21 mouse cellular contexts compared by ENCODE assay signal in the genomic region with DNA sequence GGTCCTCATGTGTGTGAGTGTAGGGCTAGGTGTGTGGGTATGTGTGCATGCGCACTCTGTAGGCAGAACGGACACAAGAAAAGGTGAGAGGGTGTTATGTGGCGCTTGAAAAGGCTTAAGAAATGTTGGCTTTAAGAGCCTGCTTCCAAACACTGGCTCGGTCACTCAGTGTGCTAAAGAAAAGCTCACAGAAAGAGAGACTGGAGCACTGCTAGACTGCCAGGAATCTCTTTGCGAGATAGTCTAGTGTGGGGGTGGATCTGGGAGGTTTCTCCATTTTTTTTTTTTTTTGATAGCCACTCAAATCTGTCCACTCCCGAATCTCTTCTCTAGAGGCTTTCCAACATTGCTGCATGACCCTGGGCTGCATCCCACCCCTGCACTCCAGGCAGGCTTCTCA.
DNase-seq lines count a peak whose midpoint lies in the region; ATAC-seq lines count a peak whose summit lies in the region.
"Had no signal": no experiment of that assay in that cellular context is flagged by ENCODE, and none has a peak within 500 bp of the region (broad histone marks: within the 10 kb centered on the region; RNA-seq: fewer than 3 reads in every experiment).

No protein-coding gene starts in this region.

- H3K27me3 ChIP-seq in hindbrain, embryonic 16.5 days (replicated peaks; ENCODE audit: control insufficient read depth, insufficient read depth, low read length) = no peaks in the 10 kb centered on the region
- H3K27me3 ChIP-seq in hindbrain, embryonic 11.5 days (ENCODE audit: control insufficient read depth, insufficient read depth, low read length) = no peaks in the 10 kb centered on the region
- H3K27me3 ChIP-seq in neural tube, embryonic 14.5 days (ENCODE audit: control insufficient read depth, insufficient read depth, low read length) = no peaks in the 10 kb centered on the region
- H3K27me3 ChIP-seq: embryonic facial prominence, embryonic 13.5 days; forebrain, embryonic 12.5 days; forebrain, embryonic 15.5 days had no signal

- H3K36me3 ChIP-seq in hindbrain, embryonic 16.5 days (ENCODE audit: control insufficient read depth, insufficient read depth, low read length) = no peaks in the 10 kb centered on the region
- H3K36me3 ChIP-seq in hindbrain, embryonic 11.5 days (ENCODE audit: control insufficient read depth, insufficient read depth, low read length) = no peaks in the 10 kb centered on the region
- H3K36me3 ChIP-seq in neural tube, embryonic 14.5 days (ENCODE audit: control insufficient read depth, insufficient read depth, low read length) = no peaks in the 10 kb centered on the region
- H3K36me3 ChIP-seq: embryonic facial prominence, embryonic 10.5 days; embryonic facial prominence, embryonic 13.5 days; forebrain, embryonic 12.5 days; forebrain, embryonic 15.5 days had no signal

- H3K27ac ChIP-seq in hindbrain, embryonic 16.5 days (ENCODE audit: low read depth, low read length) = no peak overlapping the region
- H3K27ac ChIP-seq in hindbrain, embryonic 11.5 days (ENCODE audit: low read depth, low read length) = no peak overlapping the region
- 0 out of 2 replicates have a peak overlapping the region, but pooled peaks have one; percentile 7 for H3K27ac ChIP-seq in neural tube, embryonic 14.5 days (ENCODE audit: low read depth, low read length)
- H3K27ac ChIP-seq: embryonic facial prominence, embryonic 10.5 days; embryonic facial prominence, embryonic 13.5 days; forebrain, embryonic 12.5 days; forebrain, embryonic 15.5 days; gastrocnemius, adult 2 months had no signal

- 67% methylated on average over 6 of the region's 6 CpGs for WGBS in hindbrain, embryonic 16.5 days
- 75% methylated on average over 6 of the region's 6 CpGs for WGBS in hindbrain, embryonic 11.5 days
- WGBS in neural tube, embryonic 14.5 days = 69% methylated on average over 6 of the region's 6 CpGs

- H3K4me2 ChIP-seq in hindbrain, embryonic 16.5 days (ENCODE audit: low read length) = no peak overlapping the region
- no peak overlapping the region for H3K4me2 ChIP-seq in hindbrain, embryonic 11.5 days (replicated peaks; ENCODE audit: low read depth, low read length)
- H3K4me2 ChIP-seq in neural tube, embryonic 14.5 days (ENCODE audit: low read depth, low read length) = no peak overlapping the region
- H3K4me2 ChIP-seq: embryonic facial prominence, embryonic 13.5 days; forebrain, embryonic 12.5 days; forebrain, embryonic 15.5 days; heart, embryonic 11.5 days had no signal

- H3K9me3 ChIP-seq in hindbrain, embryonic 16.5 days (ENCODE audit: control insufficient read depth, low read length) = no peaks in the 10 kb centered on the region
- H3K9me3 ChIP-seq in hindbrain, embryonic 11.5 days (ENCODE audit: control insufficient read depth, low read length) = no peaks in the 10 kb centered on the region
- no peaks in the 10 kb centered on the region for H3K9me3 ChIP-seq in neural tube, embryonic 14.5 days (ENCODE audit: control insufficient read depth, low read length)
- H3K9me3 ChIP-seq: embryonic facial prominence, embryonic 10.5 days; embryonic facial prominence, embryonic 13.5 days; forebrain, embryonic 12.5 days; forebrain, embryonic 15.5 days had no signal

- no peak for DNase-seq in hindbrain, embryonic 11.5 days (ENCODE audit: low spot score)
- no peak for DNase-seq in neural tube, embryonic 10.5 days (ENCODE audit: extremely low spot score, low spot score)
- DNase-seq in testis, postnatal 14 days (ENCODE audit: low spot score) = peak; percentile 31
- no peak for DNase-seq in right cerebral cortex, postnatal 25 days
- DNase-seq: adrenal gland, adult 8-10 months; adrenal gland, postnatal 25 days; embryo, embryonic 11 days; gastrocnemius, adult 2 months; gastrocnemius, postnatal 14 days; heart, adult 11 months had no signal

- 0 out of 2 replicates have a peak overlapping the region, but pooled peaks have one; percentile 17 for H3K9ac ChIP-seq in hindbrain, embryonic 16.5 days (ENCODE audit: low read depth, low read length)
- H3K9ac ChIP-seq in hindbrain, embryonic 11.5 days (ENCODE audit: low read depth, low read length) = no peak overlapping the region
- no peak overlapping the region for H3K9ac ChIP-seq in neural tube, embryonic 14.5 days (replicated peaks; ENCODE audit: low read depth, low read length)
- H3K9ac ChIP-seq: embryonic facial prominence, embryonic 13.5 days; forebrain, embryonic 12.5 days; forebrain, embryonic 15.5 days had no signal

- H3K4me1 ChIP-seq in hindbrain, embryonic 16.5 days (ENCODE audit: control insufficient read depth, insufficient read depth, low read depth, low read length) = peaks cover 24% of the 10 kb centered on the region
- H3K4me1 ChIP-seq in hindbrain, embryonic 11.5 days (replicated peaks; ENCODE audit: control insufficient read depth, insufficient read depth, low read length) = no peaks in the 10 kb centered on the region
- H3K4me1 ChIP-seq in neural tube, embryonic 14.5 days (ENCODE audit: control insufficient read depth, insufficient read depth, low read length) = peaks cover 27% of the 10 kb centered on the region
- H3K4me1 ChIP-seq: embryonic facial prominence, embryonic 13.5 days had no signal

- H3K4me3 ChIP-seq in hindbrain, embryonic 16.5 days (ENCODE audit: low read length) = no peak overlapping the region
- no peak overlapping the region for H3K4me3 ChIP-seq in hindbrain, embryonic 11.5 days (ENCODE audit: low read depth, low read length)
- no peak overlapping the region for H3K4me3 ChIP-seq in neural tube, embryonic 14.5 days (ENCODE audit: low read depth, low read length)
- H3K4me3 ChIP-seq: embryonic facial prominence, embryonic 10.5 days; embryonic facial prominence, embryonic 13.5 days; erythroblast, embryonic 14.5 days; forebrain, embryonic 12.5 days; forebrain, embryonic 15.5 days; gastrocnemius, adult 2 months had no signal

- no peak for ATAC-seq in hindbrain, embryonic 16.5 days
- ATAC-seq in hindbrain, embryonic 11.5 days (ENCODE audit: low FRiP score) = no peak
- no peak for ATAC-seq in neural tube, embryonic 14.5 days (ENCODE audit: low read depth)
- 0 out of 2 replicates have a peak, but pooled peaks have one; percentile 12 for ATAC-seq in common myeloid progenitor, adult 5-6 weeks (replicated peaks; ENCODE audit: low read depth, poor library complexity, severe bottlenecking)
- ATAC-seq: activated CD4-positive, CD25-positive, alpha-beta regulatory T cell, adult 4 months; forebrain, embryonic 15.5 days; intestine, postnatal 0 days had no signal
